Mouse (Mus musculus) Muller cell, postnatal 12 days (primary cell): Measurements from ENCODE around the gene Adig.

Source experiments
- DNase-seq: peaks from one replicate; pipeline ENCODE4 v3.0.0-alpha.2; 2015; ENCODE audit errors: inconsistent ontology term

Adig gene

GRCm38 (mm10) chr2:158501836-158502812, at the start of gene Adig:
Gene Adig, plus strand, starts transcription at chr2:158502612.
- DNase-seq: no peak

GRCm38 (mm10) chr2:158456451-158456850, 46.0 kb upstream of the Adig start:
- no peak for DNase-seq

- DNase-seq: no peak
Measured at GRCm38 (mm10) chr2:158457610-158458009, 44.8 kb upstream of the Adig start.

GRCm38 (mm10) chr2:158462450-158462849, 40.0 kb upstream of the Adig start:
- DNase-seq: no peak

- no peak for DNase-seq
Measured at GRCm38 (mm10) chr2:158474159-158474558, 28.3 kb upstream of the Adig start.

- no peak for DNase-seq
Measured at GRCm38 (mm10) chr2:158477640-158478039, 24.8 kb upstream of the Adig start.

GRCm38 (mm10) chr2:158498457-158498856, 4.0 kb upstream of the Adig start:
- no peak for DNase-seq

GRCm38 (mm10) chr2:158503226-158503625, 814 bp downstream of the Adig start:
- DNase-seq: no peak

- no peak for DNase-seq
Measured at GRCm38 (mm10) chr2:158503671-158504070, 1.3 kb downstream of the Adig start.

- DNase-seq: no peak
Measured at GRCm38 (mm10) chr2:158506475-158506874, 4.1 kb downstream of the Adig start.

GRCm38 (mm10) chr2:158507046-158507445, 4.6 kb downstream of the Adig start:
- no peak for DNase-seq

GRCm38 (mm10) chr2:158510665-158511064, 8.3 kb downstream of the Adig start:
- peak; percentile 79 for DNase-seq

- DNase-seq: no peak
Measured at GRCm38 (mm10) chr2:158512528-158512927, 10.1 kb downstream of the Adig start, which contains the start of gene Arhgap40. Gene Arhgap40, plus strand, starts transcription at chr2:158512796.

GRCm38 (mm10) chr2:158513821-158514336, 11.5 kb downstream of the Adig start:
- no peak for DNase-seq

GRCm38 (mm10) chr2:158518583-158518982, 16.2 kb downstream of the Adig start:
- DNase-seq: no peak

GRCm38 (mm10) chr2:158519071-158519470, 16.7 kb downstream of the Adig start:
- no peak for DNase-seq

GRCm38 (mm10) chr2:158519800-158520199, 17.4 kb downstream of the Adig start:
- no peak for DNase-seq

GRCm38 (mm10) chr2:158523060-158523459, 20.6 kb downstream of the Adig start:
- peak; percentile 41 for DNase-seq

GRCm38 (mm10) chr2:158524129-158524860, 21.9 kb downstream of the Adig start:
- DNase-seq: no peak

GRCm38 (mm10) chr2:158534090-158534489, 31.7 kb downstream of the Adig start:
- DNase-seq: peak; percentile 33

GRCm38 (mm10) chr2:158534559-158534958, 32.1 kb downstream of the Adig start:
- DNase-seq: no peak
